Mouse (Mus musculus): ENCODE measurements around the gene Kat2b. TPM values are rescaled to one million over a fixed set of nuclear protein-coding genes. Genes with fewer than 3 reads are reported as not detected.
"Not testable (repeated sequence)": the region's sequence is repeated elsewhere in the genome, so short reads cannot be mapped to it uniquely, and the experiment has no call there.

Gene Kat2b
- 5.0 and 7.6 TPM in 2 replicates for polyA plus RNA-seq (2015; fragmentation: Nextera tagmentation; extraction: Ambion mirVana)

- Histone ChIP-seq H3K36me3 (no peaks in the 10 kb centered on the region), H3K27me3 (no peaks in the 10 kb centered on the region), H3K4me2 (replicated peaks) (peak within 1 kb of the TSS; percentile 93), H3K4me1 (replicated peaks) (peaks cover 30% of the 10 kb centered on the region), H3K9me3 (no peaks in the 10 kb centered on the region), H3K9ac (replicated peaks) (peak within 1 kb of the TSS; percentile 94), H3K4me3 (replicated peaks) (peak within 1 kb of the TSS; percentile 86), H3K27ac (peak within 1 kb of the TSS; percentile 97)
- ATAC-seq, result no peak
- 2% methylated on average over 20 of the region's 20 CpGs for WGBS
These were observed at the start of gene Kat2b for GRCm38 (mm10) chr17:53566161-53566918. Gene Kat2b (plus strand): TSS chr17:53566861.

- Histone ChIP-seq H3K27ac (no peak overlapping the region), H3K27me3 (no peaks in the 10 kb centered on the region), H3K9ac (replicated peaks) (no peak overlapping the region), H3K9me3 (no peaks in the 10 kb centered on the region), H3K36me3 (peaks cover 9% of the 10 kb centered on the region; the same call in 1 of the 2 replicates), H3K4me1 (replicated peaks) (no peaks in the 10 kb centered on the region), H3K4me2 (replicated peaks) (no peak overlapping the region), H3K4me3 (replicated peaks) (no peak overlapping the region)
- no peak for ATAC-seq
These were observed 47.3 kb upstream of the Kat2b start for GRCm38 (mm10) chr17:53519364-53519763.

GRCm38 (mm10) chr17:53520509-53520908, 46.2 kb upstream of the Kat2b start:
- H3K27ac ChIP-seq, result no peak overlapping the region

GRCm38 (mm10) chr17:53528034-53528433, 38.6 kb upstream of the Kat2b start:
- ATAC-seq, result no peak
- no peaks in the 10 kb centered on the region for H3K27me3 ChIP-seq
- no peak overlapping the region for H3K4me2 ChIP-seq (replicated peaks)
- no peaks in the 10 kb centered on the region for H3K36me3 ChIP-seq
- H3K9me3 ChIP-seq, result no peaks in the 10 kb centered on the region
- no peak overlapping the region for H3K27ac ChIP-seq
- H3K9ac ChIP-seq (replicated peaks), result no peak overlapping the region
- no peak overlapping the region for H3K4me3 ChIP-seq (replicated peaks)
- no peaks in the 10 kb centered on the region for H3K4me1 ChIP-seq (replicated peaks)
- 94% methylated on average over 2 of the region's 2 CpGs for WGBS

More at GRCm38 (mm10) chr17:53520509-53520908, 46.2 kb upstream of the Kat2b start:
- Histone ChIP-seq H3K27me3 (no peaks in the 10 kb centered on the region), H3K4me3 (replicated peaks) (no peak overlapping the region), H3K4me1 (replicated peaks) (no peaks in the 10 kb centered on the region), H3K9me3 (no peaks in the 10 kb centered on the region), H3K4me2 (replicated peaks) (no peak overlapping the region), H3K36me3 (peaks cover 3% of the 10 kb centered on the region; the same call in 1 of the 2 replicates), H3K9ac (replicated peaks) (no peak overlapping the region)
- no peak for ATAC-seq

GRCm38 (mm10) chr17:53531160-53531559, 35.5 kb upstream of the Kat2b start:
- no peaks in the 10 kb centered on the region for H3K4me1 ChIP-seq (replicated peaks)
- H3K4me2 ChIP-seq (replicated peaks), result no peak overlapping the region
- no peak overlapping the region for H3K9ac ChIP-seq (replicated peaks)
- no peak for ATAC-seq
- 59% methylated on average over 2 of the region's 2 CpGs for WGBS
- H3K27me3 ChIP-seq, result no peaks in the 10 kb centered on the region
- no peaks in the 10 kb centered on the region for H3K36me3 ChIP-seq
- H3K9me3 ChIP-seq, result no peaks in the 10 kb centered on the region
- H3K4me3 ChIP-seq (replicated peaks), result no peak overlapping the region
- no peak overlapping the region for H3K27ac ChIP-seq

GRCm38 (mm10) chr17:53532425-53532824, 34.2 kb upstream of the Kat2b start:
- H3K9ac ChIP-seq (replicated peaks), result no peak overlapping the region
- no peak overlapping the region for H3K4me3 ChIP-seq (replicated peaks)
- 88% methylated on average over 2 of the region's 2 CpGs for WGBS
- no peaks in the 10 kb centered on the region for H3K4me1 ChIP-seq (replicated peaks)
- H3K27me3 ChIP-seq, result no peaks in the 10 kb centered on the region
- H3K27ac ChIP-seq, result no peak overlapping the region
- H3K4me2 ChIP-seq (replicated peaks), result no peak overlapping the region
- H3K9me3 ChIP-seq, result no peaks in the 10 kb centered on the region
- no peak for ATAC-seq
- H3K36me3 ChIP-seq, result no peaks in the 10 kb centered on the region

GRCm38 (mm10) chr17:53539351-53539750, 27.3 kb upstream of the Kat2b start, which contains the start of gene Pp2d1:
Gene Pp2d1 (minus strand): TSS chr17:53539451.
- not testable (repeated sequence) for ATAC-seq

GRCm38 (mm10) chr17:53542536-53542935, 24.1 kb upstream of the Kat2b start:
- no peak overlapping the region for H3K9ac ChIP-seq (replicated peaks)
- no peaks in the 10 kb centered on the region for H3K4me1 ChIP-seq (replicated peaks)
- no peak overlapping the region for H3K27ac ChIP-seq
- H3K4me3 ChIP-seq (replicated peaks), result no peak overlapping the region
- no peaks in the 10 kb centered on the region for H3K9me3 ChIP-seq
- H3K27me3 ChIP-seq, result no peaks in the 10 kb centered on the region
- H3K4me2 ChIP-seq (replicated peaks), result no peak overlapping the region
- no peaks in the 10 kb centered on the region for H3K36me3 ChIP-seq
- 98% methylated on average over 4 of the region's 4 CpGs for WGBS
- ATAC-seq, result no peak

More at GRCm38 (mm10) chr17:53539351-53539750, 27.3 kb upstream of the Kat2b start, which contains the start of gene Pp2d1:
- H3K4me1 ChIP-seq (replicated peaks); H3K27me3 ChIP-seq; H3K4me3 ChIP-seq (replicated peaks); H3K36me3 ChIP-seq; H3K9me3 ChIP-seq; H3K9ac ChIP-seq (replicated peaks); H3K27ac ChIP-seq; H3K4me2 ChIP-seq (replicated peaks): not testable (repeated sequence)
- WGBS, result 89% methylated on average over 2 of the region's 2 CpGs

- 72% methylated on average over 9 of the region's 9 CpGs for WGBS
- no peaks in the 10 kb centered on the region for H3K27me3 ChIP-seq
These were observed 22.9 kb upstream of the Kat2b start for GRCm38 (mm10) chr17:53543591-53544324.

GRCm38 (mm10) chr17:53551306-53552299, 15.1 kb upstream of the Kat2b start:
- Histone ChIP-seq H3K4me3 (replicated peaks) (no peak overlapping the region), H3K36me3 (no peaks in the 10 kb centered on the region), H3K9ac (replicated peaks) (no peak overlapping the region), H3K4me1 (replicated peaks) (peaks cover 6% of the 10 kb centered on the region; the same call in 1 of the 2 replicates), H3K27me3 (no peaks in the 10 kb centered on the region), H3K27ac (no peak overlapping the region), H3K9me3 (no peaks in the 10 kb centered on the region), H3K4me2 (replicated peaks) (no peak overlapping the region)
- 34% methylated on average over 8 of the region's 8 CpGs for WGBS
- ATAC-seq, result peak; percentile 68; the same call in 1 of the 2 replicates

More at GRCm38 (mm10) chr17:53543591-53544324, 22.9 kb upstream of the Kat2b start:
- H3K9ac ChIP-seq (replicated peaks), result no peak overlapping the region
- H3K9me3 ChIP-seq, result no peaks in the 10 kb centered on the region
- H3K4me1 ChIP-seq (replicated peaks), result no peaks in the 10 kb centered on the region
- H3K4me3 ChIP-seq (replicated peaks), result no peak overlapping the region
- H3K27ac ChIP-seq, result no peak overlapping the region
- no peaks in the 10 kb centered on the region for H3K36me3 ChIP-seq
- H3K4me2 ChIP-seq (replicated peaks), result no peak overlapping the region
- ATAC-seq, result no peak

GRCm38 (mm10) chr17:53554088-53554487, 12.6 kb upstream of the Kat2b start:
- H3K36me3 ChIP-seq, result no peaks in the 10 kb centered on the region
- no peak overlapping the region for H3K27ac ChIP-seq
- H3K27me3 ChIP-seq, result no peaks in the 10 kb centered on the region
- no peak overlapping the region for H3K4me2 ChIP-seq (replicated peaks)
- H3K4me3 ChIP-seq (replicated peaks), result no peak overlapping the region
- H3K9me3 ChIP-seq, result no peaks in the 10 kb centered on the region
- WGBS, result 64% methylated on average over 4 of the region's 4 CpGs
- ATAC-seq, result no peak
- peaks cover 6% of the 10 kb centered on the region; the same call in 1 of the 2 replicates for H3K4me1 ChIP-seq (replicated peaks)
- H3K9ac ChIP-seq (replicated peaks), result no peak overlapping the region

Measured in midbrain, embryonic 13.5 days (tissue).